Mouse (Mus musculus) brain, adult 10 weeks (tissue): ENCODE measurements around the gene Rps13. TPM values are rescaled to one million over a fixed set of nuclear protein-coding genes. Genes with fewer than 3 reads are reported as not detected.

Experiments used
- polyA plus RNA-seq: library from polyadenylated mRNA; stranded (reverse); fragments of 350-450 nt; fragmentation: Illumina TruSeq; extraction: RNeasy Lipid Tissue Mini Kit (QIAGEN cat#74804); gene quantifications from one replicate; pipeline ENCODE4 v1.2.3, GENCODE M21; 2015; ENCODE audit warnings: low read depth, low replicate concordance

Rps13 gene
- polyA plus RNA-seq = 793 TPM

DNA sequence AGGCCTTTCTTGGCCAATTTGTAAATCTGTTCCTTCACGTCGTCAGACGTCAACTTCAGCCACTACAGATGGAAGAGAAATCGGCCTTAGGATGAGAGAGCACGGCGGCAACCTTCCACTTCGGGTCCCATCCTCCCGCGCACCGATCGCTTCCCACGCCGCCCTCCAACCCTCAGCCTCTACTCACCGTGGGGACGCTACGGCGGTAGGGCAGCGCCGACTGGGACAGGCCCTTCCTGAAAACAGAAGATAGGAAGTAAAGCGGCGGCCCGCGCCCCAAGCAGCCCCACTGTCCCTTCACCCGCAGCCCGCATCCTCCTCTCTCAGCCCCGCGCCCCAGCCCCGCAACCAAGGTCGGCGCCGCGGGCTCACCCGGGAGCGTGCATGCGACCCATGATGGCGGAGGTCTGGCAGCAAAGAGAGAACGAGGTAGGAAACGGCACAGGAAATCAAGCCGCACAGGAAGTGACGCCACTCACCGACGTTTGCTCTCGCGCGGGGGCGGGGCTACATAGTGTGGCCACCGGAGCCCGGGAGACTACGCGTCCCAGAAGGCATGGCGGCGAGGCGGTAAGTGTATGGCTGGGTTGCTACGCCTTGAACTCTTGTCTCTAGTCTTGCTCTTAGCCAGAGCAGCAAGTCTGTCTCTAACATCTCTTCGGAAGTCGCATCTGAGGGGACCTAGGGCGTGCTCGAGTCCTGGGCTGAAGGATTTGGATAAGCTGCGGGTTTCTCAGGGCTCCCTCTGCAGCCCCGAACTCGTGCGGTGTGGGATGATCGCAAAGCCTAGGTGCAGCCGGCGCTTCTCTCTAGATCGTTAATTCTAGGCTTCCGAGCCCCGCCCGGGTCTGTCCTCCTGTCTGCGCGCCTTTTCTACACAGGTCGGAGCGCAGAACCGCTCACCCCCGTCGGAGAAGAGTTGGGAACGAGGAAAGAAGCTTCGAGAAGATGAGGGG is at the start of gene Rps13:
Gene Rps13 (minus strand): TSS at position 483 of the 956 bp plus-strand sequence.

GRCm38 (mm10) chr7:116307871-116308631 is 25.9 kb downstream of the Rps13 start, which contains the start of gene Plekha7:
TSS of gene Plekha7 (minus strand) at chr7:116308376.

Other genes with a start within 250 kb of the Rps13 start
- gene Gm4353, start 249.6 kb downstream of the Rps13 start, polyA plus RNA-seq = not detected
- gene Plekha7, start 25.8 kb downstream of the Rps13 start, polyA plus RNA-seq = 18.4 TPM
- 15.5 TPM for gene Pik3c2a, start 109.3 kb upstream of the Rps13 start, polyA plus RNA-seq
- 24.5 TPM for gene Nucb2, start 170.2 kb upstream of the Rps13 start, polyA plus RNA-seq